Mouse (Mus musculus): Measurements from ENCODE around the gene Slc17a7.

GRCm38 (mm10) chr7:45185921-45186320 is 22.2 kb downstream of the Slc17a7 start:
- TF ChIP-seq POLR2A (IDR thresholded peaks at IDR 0.05; ENCODE audit: control insufficient read depth, extremely low read depth, insufficient read depth, low read length, poor library complexity) = no peak
- no peak for TF ChIP-seq CTCF (IDR thresholded peaks at IDR 0.05; ENCODE audit: borderline replicate concordance, control insufficient read depth, extremely low read depth, insufficient read depth, low read length, poor library complexity)
